Mouse (Mus musculus): ENCODE measurements around the gene Dohh.
A peak's percentile ranks its signal among the peaks of the same experiment; 100 is the strongest.

The Dohh gene

DNA sequence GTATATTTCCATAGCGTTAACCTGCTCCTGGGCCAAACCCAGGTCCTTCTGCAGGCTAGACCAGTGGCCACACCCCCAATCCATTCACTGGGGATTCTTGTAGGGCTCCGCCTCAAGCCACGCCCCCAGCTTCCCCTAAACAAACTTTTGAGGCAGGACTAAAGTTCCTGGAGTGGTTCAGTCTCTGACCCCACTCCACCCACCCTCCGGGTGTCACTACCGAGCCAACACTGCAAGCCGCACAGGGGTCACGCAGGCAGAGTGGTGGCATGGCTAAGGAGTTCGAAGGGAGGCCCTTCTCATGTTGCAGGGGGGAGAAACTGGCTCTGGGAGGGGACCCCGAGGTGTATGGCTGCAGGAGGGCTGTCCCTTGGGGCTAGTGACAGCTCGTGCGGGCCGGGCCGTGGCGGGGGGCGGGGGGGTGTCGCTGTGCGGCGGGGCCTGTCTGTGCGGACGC is 45.4 kb downstream of the Dohh start:
- peak; percentile 95 for DNase-seq (ENCODE audit: low read depth, low spot score)

- DNase-seq (ENCODE audit: low read depth, low spot score) = peak; percentile 85
Measured at GRCm38 (mm10) chr10:81430141-81430830, 46.1 kb downstream of the Dohh start.

DNA sequence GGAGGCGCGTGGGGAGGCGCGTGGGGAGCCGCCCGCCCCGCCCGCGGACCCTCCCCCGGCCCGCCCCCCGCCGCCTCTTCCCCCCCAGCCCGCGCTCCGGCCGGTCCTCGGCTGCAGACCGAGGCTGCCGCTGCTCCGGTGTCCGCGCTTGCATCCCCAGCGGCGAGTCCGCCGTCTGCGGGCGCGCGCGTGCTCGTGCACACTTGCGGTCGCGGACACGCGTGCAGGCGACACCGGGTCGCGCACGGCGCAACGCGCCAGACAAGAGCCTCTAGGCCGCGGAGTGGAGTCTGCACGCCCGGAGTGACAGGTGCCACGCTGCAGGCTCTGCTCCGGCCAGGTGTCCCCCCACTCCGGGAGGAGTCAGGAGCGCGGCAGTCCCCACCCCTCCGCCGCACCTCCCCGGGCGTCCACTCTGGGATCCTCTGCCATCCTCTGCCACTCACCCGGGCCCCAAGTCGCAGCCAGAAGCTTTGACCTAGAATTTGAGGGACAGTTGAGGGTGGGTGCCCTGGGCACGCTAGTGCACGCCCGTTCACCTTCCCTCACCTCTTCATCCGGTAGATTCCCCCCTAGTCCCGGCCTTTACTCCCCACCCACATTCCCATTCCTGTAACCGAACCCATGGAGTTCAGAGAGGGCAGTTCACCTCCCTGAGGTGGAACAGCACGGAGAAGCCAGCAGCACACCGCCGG is 46.8 kb downstream of the Dohh start:
- DNase-seq (ENCODE audit: low read depth, low spot score) = peak; percentile 62

DNA sequence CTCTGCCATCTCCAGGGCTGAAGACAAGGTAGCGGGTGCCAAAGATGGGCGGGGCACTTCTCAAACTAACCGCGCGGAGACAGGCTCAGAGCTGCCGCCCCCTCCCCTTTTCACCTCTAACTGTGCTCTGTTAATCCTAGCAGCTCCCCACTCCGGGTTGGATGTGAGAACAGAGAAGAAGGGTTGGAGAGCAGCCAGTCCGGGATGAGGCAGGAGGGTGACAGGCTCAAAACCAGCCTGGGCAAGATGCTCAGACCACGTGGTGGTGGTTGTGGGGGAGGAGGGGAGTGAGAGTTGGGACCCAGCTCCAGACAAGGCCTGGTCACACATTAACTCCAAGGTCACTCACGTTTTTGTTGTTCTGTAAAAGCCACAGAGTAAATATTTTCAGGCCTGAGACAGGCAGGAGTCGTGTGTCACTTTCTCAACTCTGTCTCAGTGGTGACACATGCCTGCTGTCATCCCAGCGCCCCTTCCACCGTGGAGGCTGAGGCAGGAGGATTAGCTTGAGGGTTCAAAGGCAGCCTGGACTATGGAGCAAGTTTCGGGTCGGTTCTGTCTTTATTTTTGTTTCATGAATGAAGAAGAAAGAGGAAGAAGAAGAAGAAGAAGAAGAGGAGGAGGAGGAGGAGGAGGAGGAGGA is 47.4 kb downstream of the Dohh start:
- DNase-seq (ENCODE audit: low read depth, low spot score) = peak; percentile 65

DNA sequence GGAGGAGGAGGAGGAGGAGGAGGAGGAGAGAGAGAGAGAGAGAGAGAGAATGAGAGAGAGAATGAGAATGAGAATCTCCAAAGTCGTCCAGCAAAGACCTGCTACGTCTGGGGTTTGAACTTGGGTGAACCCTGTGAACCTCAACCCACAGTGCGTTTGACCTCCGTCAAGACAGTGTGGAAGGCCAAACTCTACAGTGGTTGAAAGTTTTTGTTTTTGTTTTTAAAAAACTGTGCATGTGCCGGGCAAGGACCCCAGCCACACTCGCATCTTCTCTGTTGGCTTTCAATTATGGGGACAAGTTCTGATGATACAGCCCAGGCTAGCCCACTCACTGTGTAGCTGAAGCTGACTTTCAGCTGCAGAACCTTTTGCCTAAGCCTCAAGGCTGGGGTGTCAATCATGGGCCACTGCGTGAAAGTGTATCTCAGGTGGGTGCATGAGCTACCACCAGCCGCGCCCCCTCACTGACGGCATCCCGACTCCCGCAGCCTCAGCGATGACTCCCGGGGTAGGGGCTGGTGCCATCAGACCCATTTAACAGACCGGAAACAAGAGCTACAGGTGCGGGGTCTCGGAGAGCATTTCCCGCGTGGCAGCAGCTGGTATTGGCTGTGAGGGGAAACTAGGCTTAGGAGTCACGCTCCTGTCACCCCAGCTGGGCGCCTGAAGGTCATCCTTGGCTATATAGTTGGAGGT is 48.1 kb downstream of the Dohh start:
- no peak for DNase-seq (ENCODE audit: low read depth, low spot score)

DNA sequence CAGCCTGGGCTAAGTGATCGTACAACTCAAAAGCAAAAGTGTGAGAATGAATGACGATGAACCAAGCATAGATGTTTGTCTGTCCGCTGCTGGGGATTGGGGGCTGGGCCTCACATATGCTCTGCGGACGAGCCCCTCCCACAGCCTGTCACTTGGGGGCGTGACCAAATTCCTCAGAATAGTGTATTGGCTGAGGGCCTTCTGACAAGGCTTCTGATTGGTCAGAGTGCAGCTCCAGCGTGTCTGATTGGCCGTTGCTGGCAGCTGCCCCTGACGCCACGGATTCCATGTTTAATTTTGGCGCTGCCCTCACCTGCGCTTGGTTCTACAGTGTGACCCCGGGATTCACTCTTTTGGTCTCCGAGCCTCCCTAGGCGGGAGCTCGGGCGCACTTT is 48.6 kb downstream of the Dohh start:
- peak; percentile 98 for DNase-seq (ENCODE audit: low read depth, low spot score)

GRCm38 (mm10) chr10:81433541-81434289 is 49.5 kb downstream of the Dohh start:
- peak; percentile 91 for DNase-seq (ENCODE audit: low read depth, low spot score)

GRCm38 (mm10) chr10:81434361-81435263 is 50.4 kb downstream of the Dohh start:
- peak; percentile 83 for DNase-seq (ENCODE audit: low read depth, low spot score)

DNA sequence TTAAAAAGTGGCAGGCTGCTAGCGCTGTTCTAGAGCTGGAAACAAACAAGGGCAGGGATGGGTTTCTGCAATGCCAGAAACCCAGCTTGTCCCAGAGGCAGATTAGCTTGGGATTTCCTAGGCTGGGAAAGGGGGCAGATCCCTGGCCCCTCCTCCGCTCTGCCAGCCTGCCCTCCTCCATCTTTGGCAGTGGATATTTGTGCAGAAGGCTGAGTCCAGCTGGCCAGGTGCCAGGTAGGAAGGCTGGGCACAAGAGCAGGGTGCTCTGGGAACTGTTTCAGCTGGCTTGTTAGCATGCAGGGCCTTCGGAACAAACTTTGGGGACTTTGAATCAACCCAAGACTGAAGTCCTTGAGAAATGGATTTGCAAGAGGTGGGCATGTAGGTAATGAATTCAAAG is 51.2 kb downstream of the Dohh start:
- DNase-seq (ENCODE audit: low read depth, low spot score) = no peak

All from A20 (cell line).